Mouse (Mus musculus) hindbrain, embryonic 13.5 days (tissue): ENCODE measurements at regions not wholly inside any gene's neighbourhood (a gene's known extent, or its start where the extent isn't known, plus 50 kb on each side); places are given as distances from the start of the nearest gene placed in this dataset.

Experiments used
- ATAC-seq: fragments of 200-750 bp; cut with Nextera tagmentation; 2 replicates; pipeline ENCODE4 v1.8.0; 2017; ENCODE audit warnings: moderate TSS enrichment; ENCODE audit not compliant: low FRiP score
- H3K27ac ChIP-seq: fragments of 300-500 bp; sonication (generic); 2 replicates; pipeline ENCODE4 v1.5.1; 2015; ENCODE audit warnings: inconsistent platforms, mild to moderate bottlenecking, moderate library complexity
- H3K27me3 ChIP-seq: fragments of 300-500 bp; sonication (generic); 2 replicates; pipeline ENCODE4 v1.6.1; 2015; ENCODE audit warnings: mild to moderate bottlenecking, inconsistent platforms
- H3K36me3 ChIP-seq: fragments of 300-500 bp; sonication (generic); 2 replicates; pipeline ENCODE4 v1.6.1; 2015; ENCODE audit warnings: mild to moderate bottlenecking, inconsistent platforms
- H3K4me1 ChIP-seq: fragments of 300-500 bp; sonication (generic); replicated peaks from 2 replicates; pipeline ENCODE4 v1.6.1; 2015; ENCODE audit warnings: inconsistent platforms
- H3K4me2 ChIP-seq: fragments of 300-500 bp; sonication (generic); 2 replicates; pipeline ENCODE4 v1.6.1; 2015; ENCODE audit warnings: inconsistent platforms, mild to moderate bottlenecking, moderate library complexity
- H3K4me3 ChIP-seq: fragments of 300-500 bp; sonication (generic); 2 replicates; pipeline ENCODE4 v1.5.1; 2015; ENCODE audit warnings: mild to moderate bottlenecking, inconsistent platforms
- H3K9ac ChIP-seq: fragments of 300-500 bp; sonication (generic); 2 replicates; pipeline ENCODE4 v1.6.1; 2015; ENCODE audit warnings: mild to moderate bottlenecking, inconsistent platforms
- H3K9me3 ChIP-seq: fragments of 300-500 bp; sonication (generic); 2 replicates; pipeline ENCODE4 v1.6.1; 2016; ENCODE audit warnings: inconsistent platforms
- WGBS: fragments of 180-500 bp; shearing (Covaris S2); methylation state at CpG from one replicate; pipeline ENCODE4 v1.1.7; 2015; 5-methylcytosine and 5-hydroxymethylcytosine counted together

DNA sequence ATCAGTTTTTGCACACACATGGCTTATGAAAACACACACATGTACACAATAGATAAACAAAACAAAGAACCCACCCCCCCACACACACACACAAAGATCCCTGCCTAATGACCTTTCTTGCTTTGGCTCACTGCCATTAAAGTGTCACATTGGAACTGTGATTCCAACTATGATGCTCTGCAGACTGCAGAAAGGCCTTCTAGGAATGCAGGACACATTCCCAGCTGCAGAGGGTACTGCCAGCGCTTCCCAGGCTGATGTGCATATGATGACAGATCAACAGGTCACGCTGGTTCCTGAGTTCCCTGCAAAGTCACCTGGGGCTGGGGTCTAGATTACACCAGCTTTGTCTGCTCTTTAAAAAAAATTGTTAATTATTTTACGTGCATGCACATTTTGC, 68.1 kb upstream of the Ppm1j start:
- 76% methylated on average over 3 of the region's 3 CpGs for WGBS
- peaks cover 6% of the 10 kb centered on the region; the same call in 1 of the 2 replicates for H3K4me1 ChIP-seq
- H3K36me3 ChIP-seq = no peaks in the 10 kb centered on the region
- H3K4me2 ChIP-seq = no peak overlapping the region
- no peak for ATAC-seq
- no peak overlapping the region for H3K27ac ChIP-seq
- H3K4me3 ChIP-seq = no peak overlapping the region
- no peak overlapping the region for H3K9ac ChIP-seq
- peaks cover 3% of the 10 kb centered on the region; the same call in 1 of the 2 replicates for H3K27me3 ChIP-seq
- H3K9me3 ChIP-seq = no peaks in the 10 kb centered on the region

DNA sequence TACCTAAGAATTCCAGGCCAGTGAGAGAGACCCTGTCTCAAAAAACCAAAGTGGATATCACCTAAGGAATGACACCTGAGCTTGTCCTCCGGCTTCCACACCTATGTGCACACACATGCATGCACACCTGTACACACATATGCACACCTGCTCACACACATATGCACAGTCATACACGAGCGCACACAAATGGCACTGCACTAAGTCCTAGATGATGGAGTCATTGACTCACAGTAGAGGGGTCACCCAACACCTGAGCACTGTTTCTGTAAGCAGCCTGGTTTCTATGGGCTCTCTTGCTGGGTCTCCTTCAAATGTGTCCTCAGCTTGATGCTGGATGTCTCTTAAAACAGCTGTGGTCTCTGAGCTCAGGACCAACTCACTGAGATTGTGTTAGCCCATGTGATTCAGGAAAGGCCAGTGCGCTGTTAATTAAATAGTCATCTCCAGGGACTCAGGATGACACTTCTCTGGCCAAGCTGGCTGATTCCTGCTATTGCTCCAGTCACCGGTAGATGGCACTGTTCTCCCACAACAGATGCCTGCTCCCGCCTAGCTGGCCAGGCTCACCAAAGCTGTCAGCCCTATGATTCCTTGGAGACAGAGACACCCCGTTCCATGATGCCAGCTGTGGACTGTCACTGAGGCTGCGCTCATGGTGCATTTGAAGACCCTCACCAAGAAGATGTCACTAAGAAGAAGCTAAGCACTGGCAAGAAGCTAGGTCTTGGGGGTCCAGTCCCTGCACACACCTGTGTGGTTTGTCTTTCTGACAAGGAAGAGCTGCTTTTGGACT, 66.8 kb upstream of the Ppm1j start:
- Histone ChIP-seq H3K27me3 (peaks cover 3% of the 10 kb centered on the region; the same call in 1 of the 2 replicates), H3K4me1 (peaks cover 6% of the 10 kb centered on the region; the same call in 1 of the 2 replicates), H3K27ac (no peak overlapping the region), H3K36me3 (no peaks in the 10 kb centered on the region), H3K9me3 (no peaks in the 10 kb centered on the region), H3K9ac (peak overlapping the region; percentile 15; the same call in 1 of the 2 replicates), H3K4me3 (peak overlapping the region; percentile 19), H3K4me2 (peak overlapping the region; percentile 48)
- WGBS = 25% methylated on average over 8 of the region's 8 CpGs
- peak; percentile 71 for ATAC-seq

DNA sequence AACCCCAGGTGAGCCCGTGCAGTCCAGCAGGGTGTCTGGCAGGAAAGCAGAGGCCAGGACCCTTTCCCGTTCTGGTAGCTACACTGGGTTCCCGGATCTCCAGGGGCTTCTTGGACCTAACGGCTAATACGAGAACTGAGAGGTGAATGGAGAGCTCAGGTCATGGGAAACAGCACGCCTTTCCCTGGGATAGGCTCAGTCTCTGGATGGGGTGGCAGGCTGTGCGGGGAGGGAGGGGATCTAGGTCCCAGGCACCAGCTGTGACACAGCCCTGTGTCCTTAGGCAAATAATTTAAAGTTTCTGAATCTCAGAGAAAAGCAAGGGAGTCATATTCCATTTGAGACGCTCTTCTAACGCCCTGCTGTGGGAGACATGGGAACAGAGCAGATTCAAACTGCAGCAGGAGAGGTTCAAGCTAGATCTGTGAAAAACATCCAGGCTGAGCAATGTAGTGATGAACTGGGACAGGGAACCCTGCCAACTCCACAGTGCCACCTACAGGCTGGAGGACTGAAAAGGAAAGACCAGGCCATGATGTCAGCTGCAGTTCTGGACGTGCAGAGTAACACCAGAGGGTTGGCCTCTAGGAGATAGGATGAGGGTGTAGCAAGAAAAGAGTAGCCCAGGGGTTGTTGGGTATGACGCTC, 66.1 kb upstream of the Ppm1j start:
- peak overlapping the region; percentile 48 for H3K4me2 ChIP-seq
- peak overlapping the region; percentile 19 for H3K4me3 ChIP-seq
- H3K9ac ChIP-seq = peak overlapping the region; percentile 15; the same call in 1 of the 2 replicates

More for the DNA sequence above, 66.1 kb upstream of the Ppm1j start:
- Histone ChIP-seq H3K27ac (no peak overlapping the region), H3K36me3 (no peaks in the 10 kb centered on the region), H3K4me1 (peaks cover 6% of the 10 kb centered on the region; the same call in 1 of the 2 replicates), H3K9me3 (no peaks in the 10 kb centered on the region), H3K27me3 (peaks cover 3% of the 10 kb centered on the region; the same call in 1 of the 2 replicates)
- WGBS = 51% methylated on average over 11 of the region's 11 CpGs
- ATAC-seq = peak; percentile 39; the same call in 1 of the 2 replicates
